Mouse (Mus musculus): ENCODE results near the gene Klhl40.

GRCm38 (mm10) chr9:121807546-121807945 is 30.1 kb downstream of the Klhl40 start:
- TF ChIP-seq MAFK (IDR thresholded peaks at IDR 0.05; ENCODE audit: insufficient read depth, low read depth, low read length), result no peak
- no peak for TF ChIP-seq CHD2 (IDR thresholded peaks at IDR 0.05; ENCODE audit: low read depth, low read length)
- TF ChIP-seq HCFC1 (IDR thresholded peaks at IDR 0.05; ENCODE audit: borderline replicate concordance, insufficient read depth, low read length), result no peak

Data from ES-E14 (cell line).